Mouse (Mus musculus): ENCODE results near the gene Ankrd26.
A peak's percentile ranks its signal among the peaks of the same experiment; 100 is the strongest.

Ankrd26 gene

GRCm38 (mm10) chr6:118478957-118479708 is 82.9 kb downstream of the Ankrd26 start, which contains the start of gene Zfp9:
Gene Zfp9, minus strand, starts transcription at chr6:118479320.
- DNase-seq (ENCODE audit: low spot score), result peak; percentile 87

DNA sequence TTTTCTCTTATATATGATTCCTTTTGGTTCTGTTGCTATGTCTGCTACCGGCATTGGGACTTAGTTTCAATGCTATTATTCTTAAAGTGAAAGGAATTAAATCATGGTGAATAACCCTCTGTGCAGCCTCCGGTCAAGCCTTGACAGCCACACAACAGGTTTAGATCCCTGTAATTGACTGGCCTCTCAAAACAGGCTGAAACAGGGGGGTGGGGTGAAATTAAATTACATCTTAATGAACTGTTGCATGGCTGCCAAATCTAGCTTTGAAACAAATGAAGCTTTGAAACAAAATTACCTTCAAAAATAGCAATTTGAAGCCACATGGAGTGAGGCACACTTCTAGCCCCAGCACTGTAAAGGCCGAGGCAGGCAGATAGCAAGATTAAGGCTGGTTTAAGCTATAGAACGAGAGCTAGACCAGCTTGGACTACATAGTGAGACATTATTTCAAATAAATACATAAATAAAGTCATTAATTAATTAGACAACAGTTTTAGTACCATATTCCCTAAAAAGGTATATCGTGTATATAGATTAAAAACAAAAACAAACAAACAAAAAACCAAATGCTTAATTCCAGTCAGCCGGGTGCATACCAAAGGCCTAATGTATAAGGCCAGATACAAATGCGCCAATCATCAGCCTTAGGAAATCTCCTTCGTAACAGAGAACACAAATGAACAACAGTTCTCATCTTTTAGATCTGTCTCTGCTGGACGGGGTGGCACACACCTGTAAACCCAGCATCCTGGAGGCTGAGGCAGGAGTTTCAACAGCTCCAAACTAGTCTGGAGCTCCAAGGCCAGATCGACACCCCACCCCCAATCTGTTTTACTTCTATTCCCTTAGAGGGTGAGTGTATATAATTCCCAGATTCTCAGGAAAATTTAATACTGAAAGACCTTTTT is 83.9 kb downstream of the Ankrd26 start:
- peak; percentile 18 for DNase-seq (ENCODE audit: low spot score)

- DNase-seq (ENCODE audit: low spot score), result no peak
Measured at GRCm38 (mm10) chr6:118462069-118462705, 99.8 kb downstream of the Ankrd26 start.

DNA sequence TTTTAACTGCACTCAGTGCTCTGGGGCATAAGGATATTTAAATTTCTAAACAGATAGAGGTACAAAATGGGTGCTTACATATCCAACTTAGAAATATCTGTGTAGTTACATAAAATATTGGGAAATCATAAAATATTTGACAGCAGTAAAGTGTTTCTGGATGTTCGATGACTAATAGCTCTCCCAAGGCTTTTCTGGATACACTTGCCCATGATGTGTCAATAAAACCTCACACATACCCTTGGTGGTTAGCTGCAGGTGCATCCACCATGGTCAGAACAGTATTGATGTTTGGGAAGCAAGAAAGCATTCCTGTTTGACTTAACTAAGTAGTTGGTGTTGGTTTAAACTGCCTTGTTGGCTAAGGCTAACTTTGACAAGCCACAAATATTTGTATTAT is 104.3 kb downstream of the Ankrd26 start:
- DNase-seq (ENCODE audit: low spot score), result no peak

GRCm38 (mm10) chr6:118455042-118455631 is 106.9 kb downstream of the Ankrd26 start, which contains the start of gene Zfp248:
Gene Zfp248, minus strand, starts transcription at chr6:118455528.
- peak; percentile 89 for DNase-seq (ENCODE audit: low spot score)

DNA sequence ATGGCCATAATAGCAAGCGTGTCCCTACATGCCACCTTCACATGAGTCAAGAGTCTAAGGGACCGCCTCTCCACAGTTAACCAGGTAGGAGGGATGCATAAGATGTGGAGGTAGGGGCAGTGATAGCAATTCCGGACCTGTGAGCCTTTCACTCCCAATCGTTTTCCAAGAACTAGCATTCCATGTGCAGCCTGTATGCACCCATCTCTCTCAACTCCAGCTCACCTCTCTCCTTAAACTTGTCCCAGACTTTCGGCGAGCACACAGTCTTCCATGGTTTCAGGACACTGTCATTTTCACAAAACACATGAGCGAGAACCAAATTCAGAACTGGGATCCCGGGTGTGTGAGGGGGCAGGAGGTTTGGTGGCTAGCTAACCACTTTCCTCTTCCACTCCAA is 107.6 kb downstream of the Ankrd26 start:
- DNase-seq (ENCODE audit: low spot score), result no peak

Data from yolk sac, embryonic 10.5 days (tissue).